Mouse (Mus musculus): ENCODE measurements at regions not wholly inside any gene's neighbourhood (a gene's known extent, or its start where the extent isn't known, plus 50 kb on each side); places are given as distances from the start of the nearest gene placed in this dataset.

DNA sequence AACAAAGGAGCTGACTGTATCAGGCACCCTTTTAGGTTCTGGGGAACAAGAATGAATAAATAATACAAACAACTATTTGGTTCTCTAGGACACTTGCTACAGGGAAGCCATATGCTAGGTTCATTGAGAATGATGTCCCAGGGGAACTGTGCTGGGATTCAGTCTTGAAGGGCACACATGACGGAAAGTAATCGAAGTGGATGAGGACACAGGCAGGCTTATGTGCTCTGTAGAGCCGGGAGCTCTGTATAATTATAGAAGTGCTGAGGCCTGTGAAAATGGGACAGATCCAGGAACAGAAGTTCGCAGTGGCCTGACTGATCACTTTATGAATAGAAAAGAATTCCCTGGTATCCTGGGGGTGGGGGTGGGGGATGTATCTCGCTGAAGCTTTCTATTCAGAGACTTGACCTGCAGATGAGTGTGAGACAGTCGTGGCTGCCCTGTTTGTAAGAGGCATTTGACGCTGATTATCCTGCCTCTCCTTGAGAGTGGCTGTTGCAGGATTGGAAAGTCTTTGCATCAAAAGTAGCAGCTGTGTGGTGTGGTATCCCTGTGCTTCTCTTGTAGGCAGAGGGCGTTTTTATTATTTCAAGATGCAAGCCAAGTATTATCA, 700.2 kb downstream of the Slc4a3 start:
- no peak overlapping the region for H3K27ac ChIP-seq (ENCODE audit: insufficient read depth, low read depth, low read length)
- WGBS: 47% methylated on average over 8 of the region's 8 CpGs

DNA sequence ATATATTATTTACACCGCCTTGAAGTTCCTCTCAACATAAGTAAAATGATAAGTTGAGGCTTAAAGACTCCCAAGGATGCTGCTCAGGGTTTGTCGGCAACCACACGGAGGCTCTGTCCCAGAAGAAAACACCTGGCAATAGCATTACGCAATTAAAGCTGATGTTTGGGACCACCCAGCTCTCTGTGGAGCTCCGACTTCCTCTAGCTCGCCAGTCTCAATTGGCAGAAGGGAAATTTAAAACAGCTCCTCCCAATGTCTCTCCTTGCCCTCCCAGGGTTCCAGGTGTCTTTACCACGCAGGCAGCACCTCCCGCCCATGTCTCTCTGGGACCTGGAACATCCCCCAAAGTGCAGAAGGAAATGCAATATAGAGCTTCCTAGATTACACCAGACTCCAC, 701.1 kb downstream of the Slc4a3 start:
- TF ChIP-seq CTCF (IDR thresholded peaks at IDR 0.05; ENCODE audit: insufficient read depth, low read depth, low read length) (no peak), POLR2A (IDR thresholded peaks at IDR 0.05; ENCODE audit: insufficient read depth, low read depth, low read length) (no peak)
- Histone ChIP-seq H3K27ac (ENCODE audit: insufficient read depth, low read depth, low read length) (no peak overlapping the region), H3K4me3 (ENCODE audit: insufficient read depth, low read depth, low read length) (no peak overlapping the region), H3K4me1 (ENCODE audit: control insufficient read depth, insufficient read depth, low read length) (peaks cover 3% of the 10 kb centered on the region; the same call in 1 of the 2 replicates)
- 78% methylated on average over 8 of the region's 8 CpGs for WGBS

More for the DNA sequence above, 700.2 kb downstream of the Slc4a3 start:
- peaks cover 3% of the 10 kb centered on the region; the same call in 1 of the 2 replicates for H3K4me1 ChIP-seq (ENCODE audit: control insufficient read depth, insufficient read depth, low read length)
- H3K4me3 ChIP-seq (ENCODE audit: insufficient read depth, low read depth, low read length): no peak overlapping the region
- TF ChIP-seq POLR2A (IDR thresholded peaks at IDR 0.05; ENCODE audit: insufficient read depth, low read depth, low read length): no peak
- TF ChIP-seq CTCF (IDR thresholded peaks at IDR 0.05; ENCODE audit: insufficient read depth, low read depth, low read length): no peak

DNA sequence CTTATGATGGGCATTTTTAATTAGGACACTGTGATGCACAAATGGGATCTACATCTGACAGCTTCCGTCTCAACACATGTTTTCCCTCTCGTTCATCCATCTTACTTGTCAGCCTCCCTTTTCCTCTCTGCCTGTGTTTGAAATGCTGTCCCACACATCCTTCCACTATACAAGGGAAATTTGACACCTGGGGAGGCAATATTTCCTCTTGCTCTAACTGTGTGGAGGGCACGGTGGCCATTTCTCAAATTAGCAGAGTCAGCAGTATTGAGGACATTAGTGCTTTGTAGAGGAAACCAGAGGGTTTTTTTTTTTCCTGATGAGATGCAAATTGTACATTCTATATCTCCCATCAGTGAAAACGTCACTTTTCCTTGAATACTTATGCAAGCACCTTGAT, 712.2 kb downstream of the Slc4a3 start:
- no peaks in the 10 kb centered on the region for H3K4me1 ChIP-seq (ENCODE audit: control insufficient read depth, insufficient read depth, low read length)
- H3K27ac ChIP-seq (ENCODE audit: insufficient read depth, low read depth, low read length): no peak overlapping the region
- H3K4me3 ChIP-seq (ENCODE audit: insufficient read depth, low read depth, low read length): no peak overlapping the region
- WGBS: 80% methylated on average over 4 of the region's 4 CpGs
- TF ChIP-seq POLR2A (IDR thresholded peaks at IDR 0.05; ENCODE audit: insufficient read depth, low read depth, low read length) (no peak), CTCF (IDR thresholded peaks at IDR 0.05; ENCODE audit: insufficient read depth, low read depth, low read length) (no peak)

DNA sequence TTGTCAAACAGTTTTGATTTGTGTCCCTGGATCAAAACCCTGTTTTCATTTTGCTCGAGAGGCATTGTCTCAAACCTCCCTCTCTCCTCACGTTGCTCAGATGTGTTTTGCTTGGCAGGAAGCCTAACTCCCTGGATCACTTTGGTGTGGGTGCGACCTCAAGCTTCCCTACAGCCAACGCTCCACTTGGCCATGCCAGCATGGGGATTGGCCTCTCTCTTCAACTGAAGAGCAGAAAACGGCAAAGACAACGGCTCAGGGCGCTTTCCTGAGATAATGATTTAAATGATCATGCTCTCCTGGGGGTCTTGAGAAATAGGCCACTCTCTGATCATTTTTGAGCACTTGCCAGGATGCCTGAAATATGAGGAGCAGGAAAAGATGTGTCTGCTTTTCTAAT, 730.1 kb downstream of the Slc4a3 start:
- 50% methylated on average over 7 of the region's 7 CpGs for WGBS
- TF ChIP-seq CTCF (IDR thresholded peaks at IDR 0.05; ENCODE audit: insufficient read depth, low read depth, low read length): no peak
- TF ChIP-seq POLR2A (IDR thresholded peaks at IDR 0.05; ENCODE audit: insufficient read depth, low read depth, low read length): no peak
- no peak overlapping the region for H3K27ac ChIP-seq (ENCODE audit: insufficient read depth, low read depth, low read length)
- no peak overlapping the region for H3K4me3 ChIP-seq (ENCODE audit: insufficient read depth, low read depth, low read length)
- no peaks in the 10 kb centered on the region for H3K4me1 ChIP-seq (ENCODE audit: control insufficient read depth, insufficient read depth, low read length)

DNA sequence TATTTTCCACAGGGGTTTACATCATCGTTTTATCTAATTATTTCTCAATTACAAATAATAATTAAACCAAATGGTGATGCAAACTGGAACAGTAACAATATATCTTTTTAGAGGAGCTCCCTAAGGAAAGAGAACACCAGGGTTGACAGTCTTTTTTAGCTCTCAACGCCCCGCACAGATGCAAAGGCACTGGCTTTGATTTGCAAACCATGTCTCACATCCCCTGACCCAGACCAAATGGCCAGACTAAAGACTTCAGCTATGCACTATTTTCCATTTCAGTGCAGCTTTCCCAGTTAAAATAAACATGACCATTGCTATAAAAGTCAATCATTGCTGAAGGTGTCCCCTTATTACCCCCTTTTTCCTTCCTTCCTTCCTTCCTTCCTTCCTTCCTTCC, 730.6 kb downstream of the Slc4a3 start:
- Histone ChIP-seq H3K27ac (ENCODE audit: insufficient read depth, low read depth, low read length) (no peak overlapping the region), H3K4me3 (ENCODE audit: insufficient read depth, low read depth, low read length) (no peak overlapping the region), H3K4me1 (ENCODE audit: control insufficient read depth, insufficient read depth, low read length) (no peaks in the 10 kb centered on the region)
- 72% methylated on average over 3 of the region's 3 CpGs for WGBS
- TF ChIP-seq CTCF (IDR thresholded peaks at IDR 0.05; ENCODE audit: insufficient read depth, low read depth, low read length): no peak
- TF ChIP-seq POLR2A (IDR thresholded peaks at IDR 0.05; ENCODE audit: insufficient read depth, low read depth, low read length): no peak

DNA sequence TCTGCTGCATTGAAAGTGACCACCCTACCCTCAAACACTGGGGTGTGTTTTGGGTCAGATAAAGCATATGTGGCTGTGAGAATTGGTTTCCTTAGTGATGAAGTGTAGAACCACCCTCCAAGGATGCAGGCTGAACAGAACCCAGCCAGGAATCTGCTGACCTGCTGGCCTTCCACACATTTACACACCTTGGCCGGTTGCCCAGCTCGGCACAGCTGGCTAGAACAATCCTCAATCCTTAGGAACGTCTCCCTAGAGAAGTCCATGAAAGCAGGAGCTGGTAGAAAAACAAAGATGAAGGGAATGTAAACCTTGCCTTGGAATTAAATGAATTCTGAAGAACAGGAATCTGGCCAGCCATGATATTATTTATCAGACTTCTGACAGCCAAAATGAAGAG, 737.3 kb downstream of the Slc4a3 start:
- H3K27ac ChIP-seq (ENCODE audit: insufficient read depth, low read depth, low read length): no peak overlapping the region
- no peak overlapping the region for H3K4me3 ChIP-seq (ENCODE audit: insufficient read depth, low read depth, low read length)
- 47% methylated on average over 3 of the region's 3 CpGs for WGBS
- no peak for TF ChIP-seq POLR2A (IDR thresholded peaks at IDR 0.05; ENCODE audit: insufficient read depth, low read depth, low read length)
- no peak for TF ChIP-seq CTCF (IDR thresholded peaks at IDR 0.05; ENCODE audit: insufficient read depth, low read depth, low read length)
- no peaks in the 10 kb centered on the region for H3K4me1 ChIP-seq (ENCODE audit: control insufficient read depth, insufficient read depth, low read length)

DNA sequence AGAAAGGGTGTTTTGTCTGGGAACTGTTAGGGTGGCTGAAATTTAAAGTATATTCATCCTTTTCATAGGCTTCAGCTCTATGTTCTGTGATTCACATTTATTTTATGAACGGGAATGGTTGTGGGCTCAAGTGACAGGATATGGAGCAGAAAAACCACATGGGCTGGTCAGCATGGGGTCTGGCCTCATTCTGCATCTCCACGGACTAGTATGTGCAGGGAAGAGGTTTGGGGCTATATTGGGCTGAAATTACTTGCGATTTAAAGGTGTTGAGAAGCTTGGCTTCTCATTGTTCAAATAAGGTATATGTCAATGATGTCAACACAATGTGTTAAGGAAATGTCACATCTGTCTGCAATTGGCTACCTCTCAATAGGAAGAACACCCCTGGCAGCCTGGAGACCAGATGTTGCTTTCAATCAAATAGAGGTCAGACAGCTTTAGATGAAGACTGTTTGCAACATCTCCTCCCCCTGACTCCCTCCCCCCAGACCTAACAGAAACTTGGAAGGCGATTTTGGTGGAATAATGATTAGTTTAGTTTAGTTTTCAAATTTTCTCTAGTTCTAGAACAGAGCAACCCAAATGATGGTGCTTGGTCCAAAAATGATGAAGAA, 777.0 kb downstream of the Slc4a3 start:
- H3K4me3 ChIP-seq (ENCODE audit: insufficient read depth, low read depth, low read length): no peak overlapping the region
- TF ChIP-seq CTCF (IDR thresholded peaks at IDR 0.05; ENCODE audit: insufficient read depth, low read depth, low read length) (no peak), POLR2A (IDR thresholded peaks at IDR 0.05; ENCODE audit: insufficient read depth, low read depth, low read length) (no peak)
- H3K27ac ChIP-seq (ENCODE audit: insufficient read depth, low read depth, low read length): no peak overlapping the region
- H3K4me1 ChIP-seq (ENCODE audit: control insufficient read depth, insufficient read depth, low read length): no peaks in the 10 kb centered on the region
- 85% methylated on average over 4 of the region's 4 CpGs for WGBS

DNA sequence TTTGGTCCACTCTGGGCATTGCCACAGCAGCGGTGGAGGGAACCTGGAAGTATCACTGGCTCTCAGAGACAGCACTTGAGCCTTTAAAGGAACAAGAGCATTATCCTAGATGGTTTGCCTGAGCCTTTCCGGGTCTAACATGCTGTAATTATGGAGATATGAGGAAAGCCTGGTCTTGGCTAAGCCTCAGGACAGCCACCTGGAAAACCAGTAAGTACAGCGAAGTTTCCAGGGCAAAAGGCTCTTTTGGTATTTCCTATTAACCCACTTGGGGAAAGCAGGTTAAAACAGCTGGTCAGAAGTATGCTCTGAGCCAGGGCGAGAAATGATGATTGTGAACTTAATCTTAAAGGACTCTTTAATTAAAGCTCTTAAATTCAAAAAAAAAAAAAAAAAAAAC, 777.5 kb downstream of the Slc4a3 start:
- 75% methylated on average over 4 of the region's 4 CpGs for WGBS
- no peak overlapping the region for H3K27ac ChIP-seq (ENCODE audit: insufficient read depth, low read depth, low read length)
- no peaks in the 10 kb centered on the region for H3K4me1 ChIP-seq (ENCODE audit: control insufficient read depth, insufficient read depth, low read length)
- TF ChIP-seq CTCF (IDR thresholded peaks at IDR 0.05; ENCODE audit: insufficient read depth, low read depth, low read length) (no peak), POLR2A (IDR thresholded peaks at IDR 0.05; ENCODE audit: insufficient read depth, low read depth, low read length) (no peak)
- no peak overlapping the region for H3K4me3 ChIP-seq (ENCODE audit: insufficient read depth, low read depth, low read length)

DNA sequence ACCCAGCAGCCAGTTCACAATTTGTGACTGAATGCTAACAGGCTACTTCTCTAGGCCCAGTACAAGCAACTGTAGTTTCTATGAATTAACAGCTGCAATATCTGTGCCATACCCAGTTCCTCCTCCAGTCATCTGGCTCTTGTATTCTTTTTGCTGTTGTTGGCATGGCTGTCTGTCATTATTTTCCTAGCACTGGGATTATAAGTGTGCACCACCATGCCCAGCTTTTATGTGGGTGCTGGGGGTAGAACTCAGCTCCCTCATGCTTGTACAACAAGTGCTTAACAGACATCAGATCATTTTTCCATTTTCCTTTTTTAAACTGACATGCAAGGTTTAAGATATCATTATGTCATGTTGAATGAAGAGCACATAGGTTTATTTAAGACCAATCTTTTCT, 789.9 kb downstream of the Slc4a3 start:
- H3K4me3 ChIP-seq (ENCODE audit: insufficient read depth, low read depth, low read length): no peak overlapping the region
- no peak overlapping the region for H3K27ac ChIP-seq (ENCODE audit: insufficient read depth, low read depth, low read length)
- no peak for TF ChIP-seq CTCF (IDR thresholded peaks at IDR 0.05; ENCODE audit: insufficient read depth, low read depth, low read length)
- no peak for TF ChIP-seq POLR2A (IDR thresholded peaks at IDR 0.05; ENCODE audit: insufficient read depth, low read depth, low read length)
- H3K4me1 ChIP-seq (ENCODE audit: control insufficient read depth, insufficient read depth, low read length): no peaks in the 10 kb centered on the region

All from olfactory bulb, adult 2 months (tissue).